Mouse (Mus musculus) activated CD4-positive, CD25-positive, alpha-beta regulatory T cell (primary cell): ENCODE data around the gene Gm34653. TPM values are rescaled to one million over a fixed set of nuclear protein-coding genes. Genes with fewer than 3 reads are reported as not detected.

Experiments
- polyA plus RNA-seq, 2 experiments: library from polyadenylated mRNA; unstranded; fragments of 100-300 nt; shearing (Covaris generic); gene quantifications; one replicate each; pipeline ENCODE4 v1.2.1; 2017

Gm34653 gene
- under 1 TPM in 1 of 2 experiments, not detected in 1; 0.14 TPM for polyA plus RNA-seq

GRCm38 (mm10) chr2:34832766-34833457 is at the start of gene Gm34653:
TSS of gene Gm34653 (plus strand) at chr2:34833007.

GRCm38 (mm10) chr2:34799357-34800256 is 33.2 kb upstream of the Gm34653 start, which contains the start of gene Rabepk:
TSS of gene Rabepk (minus strand) at chr2:34799912.

GRCm38 (mm10) chr2:34825827-34826459 is 6.9 kb upstream of the Gm34653 start, which contains the start of gene Fbxw2:
TSS of gene Fbxw2 (minus strand) at chr2:34826311.

GRCm38 (mm10) chr2:34874271-34874670 is 41.5 kb downstream of the Gm34653 start, which contains the start of gene Cutal:
TSS of gene Cutal (plus strand) at chr2:34874396.

GRCm38 (mm10) chr2:34874816-34875345 is 42.1 kb downstream of the Gm34653 start, which contains the start of gene Psmd5:
TSS of gene Psmd5 (minus strand) at chr2:34874968.

Other genes with a start within 250 kb of the Gm34653 start
- 10 to 100 TPM; 77.7 to 81.6 TPM for gene Gapvd1, start 77.8 kb upstream of the Gm34653 start, polyA plus RNA-seq
- gene Hspa5, start 61.0 kb upstream of the Gm34653 start, polyA plus RNA-seq: 100 to 1,000 TPM; 420 to 484 TPM
- gene Rabepk, start 33.1 kb upstream of the Gm34653 start, polyA plus RNA-seq: 10 to 100 TPM; 35.0 to 40.3 TPM
- 100 to 1,000 TPM; 146 to 147 TPM for gene Fbxw2, start 6.7 kb upstream of the Gm34653 start, polyA plus RNA-seq
- under 1 TPM in 1 of 2 experiments, not detected in 1; 0.36 TPM for gene Cutal, start 41.4 kb downstream of the Gm34653 start, polyA plus RNA-seq
- 10 to 100 TPM; 78.3 to 90.2 TPM for gene Psmd5, start 42.0 kb downstream of the Gm34653 start, polyA plus RNA-seq
- gene Phf19, start 81.0 kb downstream of the Gm34653 start, polyA plus RNA-seq: 1 to 10 TPM; 1.5 to 2.2 TPM
- gene Traf1, start 128.8 kb downstream of the Gm34653 start, polyA plus RNA-seq: 100 to 1,000 TPM; 157 to 372 TPM
- gene Hc, start 228.4 kb downstream of the Gm34653 start, polyA plus RNA-seq: under 1 TPM; 0.12 to 0.58 TPM